In genomic region chr1:178369272-178369651, GRCm38 (mm10) we compare ENCODE assay signal across 8 mouse cellular contexts. TPM values are rescaled to one million over a fixed set of nuclear protein-coding genes. Genes with fewer than 3 reads are reported as not detected.
DNase-seq lines count a peak whose midpoint lies in the region; ATAC-seq and TF ChIP-seq lines count a peak whose summit lies in the region.

No protein-coding gene starts in this region.

- TF ChIP-seq CTCF in liver, embryonic 14.5 days (IDR thresholded peaks at IDR 0.05; ENCODE audit: low read depth), result no peak
- no peak for TF ChIP-seq CTCF in thymus, adult 2 months (IDR thresholded peaks at IDR 0.05; ENCODE audit: borderline replicate concordance, control insufficient read depth, extremely low read depth, insufficient read depth, low read length, poor library complexity)

- TF ChIP-seq POLR2A in myocyte (IDR thresholded peaks at IDR 0.05; ENCODE audit: insufficient read length, low read depth), result no peak
- TF ChIP-seq POLR2A in thymus, adult 2 months (IDR thresholded peaks at IDR 0.05; ENCODE audit: control insufficient read depth, extremely low read depth, insufficient read depth, low read length, poor library complexity), result no peak

- peaks cover 4% of the 10 kb centered on the region; the same call in 1 of the 2 replicates for H3K4me1 ChIP-seq in intestine, embryonic 15.5 days (replicated peaks)
- H3K4me1 ChIP-seq in liver, embryonic 14.5 days (replicated peaks; ENCODE audit: control insufficient read depth in 2 of 2, insufficient read depth in 2 of 2, low read length in 1 of 2), result peaks cover 7 to 19% of the 10 kb centered on the region in 2 experiments; a peak in 3 of 4 replicates
- peaks cover 4% of the 10 kb centered on the region for H3K4me1 ChIP-seq in thymus, adult 2 months (replicated peaks; ENCODE audit: control insufficient read depth, insufficient read depth, low read length)

- H3K4me3 ChIP-seq in intestine, embryonic 15.5 days (replicated peaks), result peak overlapping the region; percentile 50
- peak overlapping the region; percentile 67 to 71 for H3K4me3 ChIP-seq in liver, embryonic 14.5 days (ENCODE audit: insufficient read depth in 1 of 2, low read depth in 2 of 2, low read length in 2 of 2)
- peak overlapping the region; percentile 30 for H3K4me3 ChIP-seq in myocyte
- peak overlapping the region; percentile 45 for H3K4me3 ChIP-seq in thymus, adult 2 months (ENCODE audit: control insufficient read depth, insufficient read depth, low read length)

- no peaks in the 10 kb centered on the region for H3K27me3 ChIP-seq in intestine, embryonic 15.5 days (replicated peaks)
- H3K27me3 ChIP-seq in liver, embryonic 14.5 days (ENCODE audit: control insufficient read depth, insufficient read depth, low read length), result no peaks in the 10 kb centered on the region
- no peaks in the 10 kb centered on the region for H3K27me3 ChIP-seq in myocyte (ENCODE audit: control insufficient read depth, insufficient read depth, insufficient read length)
- H3K27me3 ChIP-seq in thymus, adult 2 months (ENCODE audit: control insufficient read depth, insufficient read depth, low read length), result no peaks in the 10 kb centered on the region

- H3K36me3 ChIP-seq in intestine, embryonic 15.5 days, result no peaks in the 10 kb centered on the region
- no peaks in the 10 kb centered on the region for H3K36me3 ChIP-seq in liver, embryonic 14.5 days (replicated peaks; ENCODE audit: control insufficient read depth, insufficient read depth, low read depth)
- no peaks in the 10 kb centered on the region for H3K36me3 ChIP-seq in myocyte (ENCODE audit: control insufficient read depth, insufficient read depth)
- no peaks in the 10 kb centered on the region for H3K36me3 ChIP-seq in thymus, adult 2 months (ENCODE audit: control insufficient read depth, insufficient read depth, low read length)

- H3K4me2 ChIP-seq in intestine, embryonic 15.5 days (replicated peaks), result peak overlapping the region; percentile 82
- peak overlapping the region; percentile 91 for H3K4me2 ChIP-seq in liver, embryonic 14.5 days (ENCODE audit: low read depth)
- peak overlapping the region; percentile 73 for H3K4me2 ChIP-seq in myocyte (ENCODE audit: low read depth)

- 0% methylated on average over 11 of the region's 11 CpGs for WGBS in intestine, embryonic 15.5 days
- 1% methylated on average over 11 of the region's 11 CpGs for WGBS in liver, embryonic 14.5 days (ENCODE audit: insufficient replicate concordance)
- WGBS in thymus, adult 2 months, result under 1% methylated on average over 11 of the region's 11 CpGs

- H3K9ac ChIP-seq in intestine, embryonic 15.5 days, result peak overlapping the region; percentile 44
- H3K9ac ChIP-seq in liver, embryonic 14.5 days (replicated peaks), result peak overlapping the region; percentile 76

- H3K9me3 ChIP-seq in intestine, embryonic 15.5 days, result no peaks in the 10 kb centered on the region
- H3K9me3 ChIP-seq in liver, embryonic 14.5 days (ENCODE audit: control insufficient read depth, low read length), result no peaks in the 10 kb centered on the region

- H3ac ChIP-seq in myocyte (ENCODE audit: control insufficient read depth, insufficient read length), result no peak overlapping the region

- ATAC-seq in common myeloid progenitor, adult 5-6 weeks (replicated peaks; ENCODE audit: low read depth, poor library complexity, severe bottlenecking), result peak; percentile 70
- ATAC-seq in intestine, embryonic 15.5 days, result peak; percentile 94
- peak; percentile 82 for ATAC-seq in liver, embryonic 14.5 days (ENCODE audit: insufficient read depth)

- intact Hi-C loops in gastrocnemius, postnatal 14 days (cut with DNase I; ENCODE audit: low total_unique reads), result no loop called here

- TF ChIP-seq EP300 in liver, embryonic 14.5 days (IDR thresholded peaks at IDR 0.05; ENCODE audit: low read depth), result no peak; the same call in 1 of the 2 replicates

- no peaks in the 10 kb centered on the region for H3K79me2 ChIP-seq in myocyte (ENCODE audit: control insufficient read depth, insufficient read depth)

- peak; percentile 21 for DNase-seq in ovary, postnatal 36 days (ENCODE audit: low spot score)
- DNase-seq in ovary, adult 18-20 months (ENCODE audit: low spot score), result no peak
- peak; percentile 21 for DNase-seq in gastrocnemius, postnatal 14 days
- peak; percentile 31 to 47 (median 40) for DNase-seq in liver, embryonic 14.5 days (ENCODE audit: low read depth in 3 of 3, low spot score in 3 of 3)
- DNase-seq in thymus, adult 2 months, result peak; percentile 40

- H3K27ac ChIP-seq in intestine, embryonic 15.5 days, result peak overlapping the region; percentile 89
- peak overlapping the region; percentile 75 for H3K27ac ChIP-seq in liver, embryonic 14.5 days
- H3K27ac ChIP-seq in thymus, adult 2 months (ENCODE audit: control insufficient read depth, insufficient read depth, low read length), result peak overlapping the region; percentile 62

TF ChIP-seq in myocyte, 11 proteins besides CTCF, POLR2A, EP300 and RAD21:
- no peak for TF ChIP-seq TCF12 (IDR thresholded peaks at IDR 0.05; ENCODE audit: insufficient read depth, poor library complexity, severe bottlenecking)
- no peak for TF ChIP-seq USF1 (IDR thresholded peaks at IDR 0.05; ENCODE audit: low read depth)
- TF ChIP-seq MAX (IDR thresholded peaks at IDR 0.05; ENCODE audit: low read depth), result no peak
- TF ChIP-seq MYOG (IDR thresholded peaks at IDR 0.05; ENCODE audit: control insufficient read depth in 1 of 3, insufficient read depth in 1 of 3, insufficient read length in 2 of 3, low read depth in 2 of 3), result no peak
- no peak for TF ChIP-seq E2F4 (IDR thresholded peaks at IDR 0.05; ENCODE audit: insufficient read depth)
- TF ChIP-seq POLR2AphosphoS2 (IDR thresholded peaks at IDR 0.05; ENCODE audit: insufficient read length, low read depth), result no peak
- no peak for TF ChIP-seq CEBPB (IDR thresholded peaks at IDR 0.05; ENCODE audit: insufficient read depth, poor library complexity, severe bottlenecking)
- TF ChIP-seq MYOD1 (IDR thresholded peaks at IDR 0.05; ENCODE audit: control insufficient read depth in 1 of 3, insufficient read length in 2 of 3, low read depth in 2 of 3), result no peak
- TF ChIP-seq TCF3 (IDR thresholded peaks at IDR 0.05; ENCODE audit: insufficient read length, low read depth), result no peak
- no peak for TF ChIP-seq REST (IDR thresholded peaks at IDR 0.05; ENCODE audit: insufficient read depth, insufficient read length)
- no peak for TF ChIP-seq SRF (IDR thresholded peaks at IDR 0.05; ENCODE audit: control insufficient read depth, insufficient read length, low read depth)

RNA-seq across cellular contexts. Expression of gene Hnrnpu, which starts 31.7 kb away (rescaled TPM):
- 730 and 786 TPM in 2 replicates for total RNA-seq in common myeloid progenitor, adult 5-6 weeks (2017)
- 100 to 1,000 TPM; 143 to 145 TPM for total RNA-seq in gastrocnemius, postnatal 14 days (2021)
- 300 and 379 TPM in 2 replicates for polyA plus RNA-seq in intestine, embryonic 15.5 days (2015; fragmentation: Nextera tagmentation; extraction: Ambion mirVana)
- 86.5 and 191 TPM in 2 replicates for polyA plus RNA-seq in liver, embryonic 14.5 days (2012; rRNA removed)
- 165 and 201 TPM in 2 replicates for polyA plus RNA-seq in liver, embryonic 14.5 days (2014; fragmentation: Nextera tagmentation; extraction: Ambion mirVana)
- polyA plus RNA-seq in myocyte (2012; fragmentation: generic; extraction: Trizol), result 95.0 TPM
- 112 and 127 TPM in 2 replicates for polyA plus RNA-seq in thymus, adult 2 months (2012; rRNA removed)

RNA-seq across cellular contexts. Expression of gene Efcab2, which starts 36.6 kb away (rescaled TPM):
- 3.0 and 3.2 TPM in 2 replicates for total RNA-seq in common myeloid progenitor, adult 5-6 weeks (2017)
- total RNA-seq in gastrocnemius, postnatal 14 days (2021), result 1 to 10 TPM; 6.2 to 8.4 TPM
- polyA plus RNA-seq in intestine, embryonic 15.5 days (2015; fragmentation: Nextera tagmentation; extraction: Ambion mirVana), result 7.3 and 8.6 TPM in 2 replicates
- 0.19 and 0.64 TPM in 2 replicates for polyA plus RNA-seq in liver, embryonic 14.5 days (2012; rRNA removed)
- 3.5 and 4.3 TPM in 2 replicates for polyA plus RNA-seq in liver, embryonic 14.5 days (2014; fragmentation: Nextera tagmentation; extraction: Ambion mirVana)
- polyA plus RNA-seq in myocyte (2012; fragmentation: generic; extraction: Trizol), result 0.72 TPM
- 0.13 and 0.49 TPM in 2 replicates for polyA plus RNA-seq in thymus, adult 2 months (2012; rRNA removed)

RNA-seq across cellular contexts. Expression of gene Cox20, which starts 50.3 kb away (rescaled TPM):
- 206 and 305 TPM in 2 replicates for total RNA-seq in common myeloid progenitor, adult 5-6 weeks (2017)
- total RNA-seq in gastrocnemius, postnatal 14 days (2021), result 10 to 100 TPM; 25.1 to 30.8 TPM
- 134 and 159 TPM in 2 replicates for polyA plus RNA-seq in intestine, embryonic 15.5 days (2015; fragmentation: Nextera tagmentation; extraction: Ambion mirVana)
- polyA plus RNA-seq in liver, embryonic 14.5 days (2012; rRNA removed), result 42.4 and 42.9 TPM in 2 replicates
- 97.3 and 107 TPM in 2 replicates for polyA plus RNA-seq in liver, embryonic 14.5 days (2014; fragmentation: Nextera tagmentation; extraction: Ambion mirVana)
- 67.2 TPM for polyA plus RNA-seq in myocyte (2012; fragmentation: generic; extraction: Trizol)
- 16.2 and 19.2 TPM in 2 replicates for polyA plus RNA-seq in thymus, adult 2 months (2012; rRNA removed)
